Mouse (Mus musculus) midbrain, postnatal 0 days (tissue): ENCODE measurements around the gene Dusp1. TPM values are rescaled to one million over a fixed set of nuclear protein-coding genes. Genes with fewer than 3 reads are reported as not detected.

ENCODE experiments used
- ATAC-seq: fragments of 200-750 bp; cut with Nextera tagmentation; 2 replicates; pipeline ENCODE4 v1.8.0; 2017; ENCODE audit warnings: moderate number of reproducible peaks, mild to moderate bottlenecking, moderate TSS enrichment, moderate library complexity; ENCODE audit not compliant: low FRiP score
- DNase-seq: peaks from one replicate; pipeline ENCODE4 v3.0.0-alpha.2; 2015; ENCODE audit warnings: low spot score
- H3K27ac ChIP-seq: fragments of 300-500 bp; sonication (generic); 2 replicates; pipeline ENCODE4 v1.5.1; 2014; ENCODE audit warnings: low read depth, mild to moderate bottlenecking, low read length, mixed read lengths
- H3K27me3 ChIP-seq: fragments of 300-500 bp; sonication (generic); 2 replicates; pipeline ENCODE4 v1.6.1; 2014; ENCODE audit warnings: low read length, control low read depth, mixed read lengths; ENCODE audit not compliant: insufficient read depth
- H3K36me3 ChIP-seq: fragments of 300-500 bp; sonication (generic); 2 replicates; pipeline ENCODE4 v1.6.1; 2014; ENCODE audit warnings: low read length, control low read depth, mixed read lengths; ENCODE audit not compliant: insufficient read depth
- H3K4me1 ChIP-seq: fragments of 300-500 bp; sonication (generic); 2 replicates; pipeline ENCODE4 v1.6.1; 2014; ENCODE audit warnings: mild to moderate bottlenecking, control low read depth, antibody characterized with exemption, low read length, mixed read lengths; ENCODE audit not compliant: insufficient read depth
- H3K4me2 ChIP-seq: fragments of 300-500 bp; sonication (generic); 2 replicates; pipeline ENCODE4 v1.6.1; 2014; ENCODE audit warnings: low read depth, mild to moderate bottlenecking, low read length, mixed read lengths; ENCODE audit not compliant: poor library complexity, severe bottlenecking
- H3K4me3 ChIP-seq: fragments of 300-500 bp; sonication (generic); 2 replicates; pipeline ENCODE4 v1.5.1; 2014; ENCODE audit warnings: low read depth, mild to moderate bottlenecking, low read length, moderate library complexity
- H3K9ac ChIP-seq: fragments of 300-500 bp; sonication (generic); replicated peaks from 2 replicates; pipeline ENCODE4 v1.6.1; 2014; ENCODE audit warnings: mild to moderate bottlenecking, low read length, moderate library complexity, mixed read lengths; ENCODE audit not compliant: poor library complexity, severe bottlenecking
- H3K9me3 ChIP-seq: fragments of 300-500 bp; sonication (generic); 2 replicates; pipeline ENCODE4 v1.6.1; 2016; ENCODE audit warnings: low read length, control low read depth
- CTCF ChIP-seq: IDR thresholded peaks from 2 replicates; pipeline ENCODE4 v1.5.1; 2016; ENCODE audit warnings: antibody characterized with exemption, mild to moderate bottlenecking
- WGBS: fragments of 180-500 bp; shearing (Covaris S2); extraction: QIAGEN DNeasy Blood & Tissue Kit; methylation state at CpG from one replicate; pipeline ENCODE4 v1.1.7; 2014; 5-methylcytosine and 5-hydroxymethylcytosine counted together
- microRNA-seq: library from miRNA; unstranded; fragments of <30 nt; microRNA quantifications from one replicate; pipeline ENCODE4, GENCODE M21; 2016; ENCODE audit warnings: borderline number of aligned reads
- polyA plus RNA-seq: library from polyadenylated mRNA; unstranded; fragments of >200 nt; fragmentation: Nextera tagmentation; extraction: Ambion mirVana; gene quantifications from 2 replicates; pipeline ENCODE4 v1.2.1, GENCODE M21; 2015
- total RNA-seq: library from RNA; depleted of rRNA; stranded (reverse); fragments of >200 nt; gene quantifications from 2 replicates; pipeline ENCODE4 v1.2.3, GENCODE M21; 2014; rRNA removed

The Dusp1 gene
- total and polyA plus RNA-seq, 2 experiments from 2014 or later = 26.0 to 46.8 TPM

- Histone ChIP-seq H3K4me1 (0 out of 2 replicates have a peak, but pooled peaks cover 3% of the 10 kb centered on the region), H3K36me3 (no peaks in the 10 kb centered on the region), H3K4me2 (no peak overlapping the region), H3K27me3 (no peaks in the 10 kb centered on the region), H3K9me3 (no peaks in the 10 kb centered on the region), H3K27ac (no peak overlapping the region), H3K4me3 (no peak overlapping the region), H3K9ac (no peak overlapping the region)
- TF ChIP-seq CTCF = no peak
- DNase-seq = no peak
- ATAC-seq = no peak
- 81% methylated on average over 9 of the region's 9 CpGs for WGBS
Measured at GRCm38 (mm10) chr17:26464481-26464880, 97.4 kb downstream of the Dusp1 start.

DNA sequence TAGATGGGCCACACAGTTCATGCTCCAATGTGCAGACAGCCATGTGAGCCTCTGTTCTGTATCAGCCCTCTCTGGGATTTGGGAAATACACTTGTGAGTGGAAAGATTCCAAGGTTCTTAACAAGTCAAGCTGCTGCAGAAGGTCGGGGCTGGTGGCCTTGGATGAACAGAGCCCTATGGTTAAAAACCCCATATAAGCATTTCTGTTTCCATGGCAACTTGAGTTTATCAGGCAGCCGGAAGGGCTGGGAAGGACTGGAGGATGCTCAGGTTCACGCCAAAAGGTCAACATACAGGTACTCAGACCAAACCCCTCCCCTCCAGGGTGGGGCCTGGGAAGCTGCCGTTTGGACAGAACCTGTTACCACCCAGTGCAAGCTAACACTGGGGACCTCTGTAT lies 97.9 kb downstream of the Dusp1 start:
- 0 out of 2 replicates have a peak, but pooled peaks cover 3% of the 10 kb centered on the region for H3K4me1 ChIP-seq
- no peak overlapping the region for H3K9ac ChIP-seq
- H3K36me3 ChIP-seq = no peaks in the 10 kb centered on the region
- ATAC-seq = no peak
- no peak overlapping the region for H3K4me2 ChIP-seq
- H3K9me3 ChIP-seq = no peaks in the 10 kb centered on the region
- H3K27me3 ChIP-seq = no peaks in the 10 kb centered on the region
- TF ChIP-seq CTCF = no peak
- H3K4me3 ChIP-seq = no peak overlapping the region
- DNase-seq = no peak
- no peak overlapping the region for H3K27ac ChIP-seq
- WGBS = 39% methylated on average over 4 of the region's 4 CpGs

- Histone ChIP-seq H3K4me3 (no peak overlapping the region), H3K36me3 (no peaks in the 10 kb centered on the region), H3K4me1 (0 out of 2 replicates have a peak, but pooled peaks cover 3% of the 10 kb centered on the region), H3K27me3 (no peaks in the 10 kb centered on the region), H3K4me2 (no peak overlapping the region), H3K9ac (no peak overlapping the region), H3K27ac (no peak overlapping the region), H3K9me3 (no peaks in the 10 kb centered on the region)
- no peak for DNase-seq
- 85% methylated on average over 5 of the region's 5 CpGs for WGBS
- TF ChIP-seq CTCF = no peak
- ATAC-seq = no peak
Measured at GRCm38 (mm10) chr17:26463432-26463831, 98.5 kb downstream of the Dusp1 start.

DNA sequence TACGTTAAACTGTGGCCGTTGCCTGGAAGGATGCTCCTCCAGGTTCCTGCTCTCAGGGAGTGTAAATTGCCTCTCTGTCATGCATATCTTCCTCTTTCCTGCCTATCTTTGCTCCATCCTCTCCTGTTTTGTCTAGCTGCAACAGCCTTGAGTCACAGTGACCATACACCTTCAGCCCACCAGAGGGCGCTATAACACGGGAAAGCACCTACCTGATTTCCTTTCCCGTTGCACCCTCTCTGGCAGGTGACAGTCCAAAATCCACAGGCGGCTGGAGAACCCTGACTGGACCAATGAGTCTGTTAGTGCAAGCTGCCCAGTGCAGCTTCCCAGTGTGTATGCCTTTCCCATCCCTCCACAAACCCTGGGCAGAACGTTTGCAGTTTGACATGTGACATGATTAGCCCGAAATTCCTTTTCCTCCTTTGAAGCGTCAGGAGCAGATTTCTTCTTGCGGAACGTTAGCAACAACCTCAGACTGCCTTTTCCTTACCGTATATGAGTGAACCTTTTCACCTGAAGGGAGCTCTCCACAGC lies 99.2 kb downstream of the Dusp1 start:
- 22% methylated on average over 12 of the region's 12 CpGs for WGBS
- no peaks in the 10 kb centered on the region for H3K9me3 ChIP-seq
- H3K4me2 ChIP-seq = peak overlapping the region; percentile 5; the same call in 1 of the 2 replicates
- DNase-seq (peak; percentile 74), ATAC-seq (no peak)
- no peak overlapping the region for H3K27ac ChIP-seq
- H3K4me3 ChIP-seq = no peak overlapping the region
- 0 out of 2 replicates have a peak, but pooled peaks cover 3% of the 10 kb centered on the region for H3K4me1 ChIP-seq
- H3K36me3 ChIP-seq = no peaks in the 10 kb centered on the region
- no peaks in the 10 kb centered on the region for H3K27me3 ChIP-seq
- H3K9ac ChIP-seq = 0 out of 2 replicates have a peak overlapping the region, but pooled peaks have one; percentile 44
- peak; percentile 99 for TF ChIP-seq CTCF

- H3K27ac ChIP-seq = no peak overlapping the region
- no peak for ATAC-seq
- 70% methylated on average over 7 of the region's 7 CpGs for WGBS
Measured at GRCm38 (mm10) chr17:26458049-26458448, 103.9 kb downstream of the Dusp1 start.

DNA sequence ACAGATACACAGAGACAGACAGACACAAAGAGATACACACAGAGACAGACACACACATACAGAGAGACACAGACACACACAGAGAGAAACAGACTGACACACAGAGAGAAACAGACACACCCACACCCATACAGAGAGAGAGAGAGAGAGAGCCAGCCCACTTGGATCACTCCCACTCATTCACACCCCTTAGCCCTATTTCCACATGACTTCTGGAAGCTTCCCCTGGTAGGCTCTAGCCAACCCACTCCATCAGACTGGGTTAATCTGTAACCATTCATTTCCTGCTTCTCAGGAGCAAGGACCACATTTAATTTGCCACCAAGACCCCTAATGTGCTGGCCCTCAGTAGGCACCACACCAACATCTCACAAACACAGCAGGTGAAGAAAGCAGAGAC lies 104.4 kb downstream of the Dusp1 start:
- Histone ChIP-seq H3K4me3 (no peak overlapping the region), H3K36me3 (no peaks in the 10 kb centered on the region), H3K4me2 (no peak overlapping the region), H3K9me3 (no peaks in the 10 kb centered on the region), H3K27ac (no peak overlapping the region), H3K27me3 (no peaks in the 10 kb centered on the region), H3K4me1 (no peaks in the 10 kb centered on the region), H3K9ac (no peak overlapping the region)
- TF ChIP-seq CTCF = no peak
- ATAC-seq = no peak
- no peak for DNase-seq

More at GRCm38 (mm10) chr17:26458049-26458448, 103.9 kb downstream of the Dusp1 start:
- H3K4me3 ChIP-seq = no peak overlapping the region
- H3K4me1 ChIP-seq = 0 out of 2 replicates have a peak, but pooled peaks cover 2% of the 10 kb centered on the region
- H3K36me3 ChIP-seq = no peaks in the 10 kb centered on the region
- no peaks in the 10 kb centered on the region for H3K27me3 ChIP-seq
- H3K4me2 ChIP-seq = no peak overlapping the region
- no peaks in the 10 kb centered on the region for H3K9me3 ChIP-seq
- H3K9ac ChIP-seq = no peak overlapping the region
- DNase-seq = no peak
- TF ChIP-seq CTCF = no peak

Small RNA genes within 50 kb of the gene (microRNA-seq; reads per million reads assigned to microRNA genes)
- not detected for gene Gm22420

Other genes starting within 250 kb of the Dusp1 start
- 51.1 and 69.7 TPM in 2 replicates for gene Neurl1b, start 147.3 kb downstream of the Dusp1 start, total RNA-seq
- 2.1 and 2.3 TPM in 2 replicates for gene Neurl1b, start 147.3 kb downstream of the Dusp1 start, polyA plus RNA-seq
- gene Ergic1, start 639 bp downstream of the Dusp1 start, total RNA-seq = 202 and 216 TPM in 2 replicates
- gene Ergic1, start 639 bp downstream of the Dusp1 start, polyA plus RNA-seq = 99.6 and 103 TPM in 2 replicates
- gene Atp6v0e, start 101.1 kb upstream of the Dusp1 start, total RNA-seq = 45.0 and 85.3 TPM in 2 replicates
- gene Atp6v0e, start 101.1 kb upstream of the Dusp1 start, polyA plus RNA-seq = 80.6 and 86.8 TPM in 2 replicates
- 18.5 and 28.0 TPM in 2 replicates for gene Crebrf, start 153.5 kb upstream of the Dusp1 start, total RNA-seq
- 10.2 and 11.5 TPM in 2 replicates for gene Crebrf, start 153.5 kb upstream of the Dusp1 start, polyA plus RNA-seq
- gene Bnip1, start 218.9 kb upstream of the Dusp1 start, total RNA-seq = 48.2 and 56.8 TPM in 2 replicates
- 53.4 and 53.7 TPM in 2 replicates for gene Bnip1, start 218.9 kb upstream of the Dusp1 start, polyA plus RNA-seq